Mouse (Mus musculus): Measurements from ENCODE around the gene Hdac7. TPM values are rescaled to one million over a fixed set of nuclear protein-coding genes. Genes with fewer than 3 reads are reported as not detected.

Gene Hdac7
- polyA plus RNA-seq, 1 experiment from 2014 or later, result 19.4 TPM

- Histone ChIP-seq H3K27me3 (ENCODE audit: control insufficient read depth, insufficient read depth, low read length) (no peaks in the 10 kb centered on the region), H3K9ac (ENCODE audit: low read depth, low read length) (no peak overlapping the region), H3K36me3 (ENCODE audit: control insufficient read depth, insufficient read depth, low read length) (no peaks in the 10 kb centered on the region), H3K4me2 (replicated peaks; ENCODE audit: low read depth, low read length) (no peak overlapping the region), H3K4me3 (ENCODE audit: low read depth, low read length) (no peak overlapping the region), H3K4me1 (replicated peaks; ENCODE audit: control insufficient read depth, insufficient read depth, low read length) (no peaks in the 10 kb centered on the region), H3K9me3 (ENCODE audit: control insufficient read depth, low read length) (no peaks in the 10 kb centered on the region), H3K27ac (ENCODE audit: low read depth, low read length) (no peak overlapping the region)
- 69% methylated on average over 8 of the region's 8 CpGs for WGBS
- ATAC-seq (ENCODE audit: low FRiP score) (no peak), DNase-seq (ENCODE audit: low spot score) (no peak)
Measured at GRCm38 (mm10) chr15:97864361-97865045, 20.2 kb upstream of the Hdac7 start.

GRCm38 (mm10) chr15:97863494-97863881 lies 19.2 kb upstream of the Hdac7 start:
- DNase-seq (ENCODE audit: low spot score) (no peak), ATAC-seq (ENCODE audit: low FRiP score) (no peak)
- H3K4me1 ChIP-seq (replicated peaks; ENCODE audit: control insufficient read depth, insufficient read depth, low read length), result no peaks in the 10 kb centered on the region
- no peak overlapping the region for H3K9ac ChIP-seq (ENCODE audit: low read depth, low read length)
- no peaks in the 10 kb centered on the region for H3K36me3 ChIP-seq (ENCODE audit: control insufficient read depth, insufficient read depth, low read length)
- no peaks in the 10 kb centered on the region for H3K9me3 ChIP-seq (ENCODE audit: control insufficient read depth, low read length)
- H3K4me2 ChIP-seq (replicated peaks; ENCODE audit: low read depth, low read length), result no peak overlapping the region
- 80% methylated on average over 18 of the region's 18 CpGs for WGBS
- no peak overlapping the region for H3K4me3 ChIP-seq (ENCODE audit: low read depth, low read length)
- no peak overlapping the region for H3K27ac ChIP-seq (ENCODE audit: low read depth, low read length)
- no peaks in the 10 kb centered on the region for H3K27me3 ChIP-seq (ENCODE audit: control insufficient read depth, insufficient read depth, low read length)

GRCm38 (mm10) chr15:97862881-97863493 lies 18.7 kb upstream of the Hdac7 start:
- 62% methylated on average over 14 of the region's 14 CpGs for WGBS
- H3K27ac ChIP-seq (ENCODE audit: low read depth, low read length), result no peak overlapping the region
- H3K4me3 ChIP-seq (ENCODE audit: low read depth, low read length), result no peak overlapping the region
- DNase-seq (ENCODE audit: low spot score) (no peak), ATAC-seq (ENCODE audit: low FRiP score) (no peak)
- H3K27me3 ChIP-seq (ENCODE audit: control insufficient read depth, insufficient read depth, low read length), result no peaks in the 10 kb centered on the region
- no peaks in the 10 kb centered on the region for H3K36me3 ChIP-seq (ENCODE audit: control insufficient read depth, insufficient read depth, low read length)
- no peak overlapping the region for H3K4me2 ChIP-seq (replicated peaks; ENCODE audit: low read depth, low read length)
- H3K4me1 ChIP-seq (replicated peaks; ENCODE audit: control insufficient read depth, insufficient read depth, low read length), result no peaks in the 10 kb centered on the region
- no peaks in the 10 kb centered on the region for H3K9me3 ChIP-seq (ENCODE audit: control insufficient read depth, low read length)
- H3K9ac ChIP-seq (ENCODE audit: low read depth, low read length), result no peak overlapping the region

- Histone ChIP-seq H3K27me3 (ENCODE audit: control insufficient read depth, insufficient read depth, low read length) (no peaks in the 10 kb centered on the region), H3K4me2 (replicated peaks; ENCODE audit: low read depth, low read length) (no peak overlapping the region), H3K9me3 (ENCODE audit: control insufficient read depth, low read length) (no peaks in the 10 kb centered on the region), H3K9ac (ENCODE audit: low read depth, low read length) (no peak overlapping the region), H3K4me3 (ENCODE audit: low read depth, low read length) (no peak overlapping the region), H3K27ac (ENCODE audit: low read depth, low read length) (no peak overlapping the region), H3K4me1 (replicated peaks; ENCODE audit: control insufficient read depth, insufficient read depth, low read length) (no peaks in the 10 kb centered on the region), H3K36me3 (ENCODE audit: control insufficient read depth, insufficient read depth, low read length) (no peaks in the 10 kb centered on the region)
- no peak for ATAC-seq (ENCODE audit: low FRiP score)
- 85% methylated on average over 3 of the region's 3 CpGs for WGBS
- DNase-seq (ENCODE audit: low spot score), result no peak
Measured at GRCm38 (mm10) chr15:97860353-97860752, 16.1 kb upstream of the Hdac7 start.

- no peak for ATAC-seq (ENCODE audit: low FRiP score)
- WGBS, result 87% methylated on average over 4 of the region's 4 CpGs
- H3K27me3 ChIP-seq (ENCODE audit: control insufficient read depth, insufficient read depth, low read length), result no peaks in the 10 kb centered on the region
Measured at GRCm38 (mm10) chr15:97858431-97858830, 14.1 kb upstream of the Hdac7 start.

GRCm38 (mm10) chr15:97854551-97854950 lies 10.2 kb upstream of the Hdac7 start:
- 70% methylated on average over 6 of the region's 6 CpGs for WGBS
- DNase-seq (ENCODE audit: low spot score), result no peak
- Histone ChIP-seq H3K27ac (ENCODE audit: low read depth, low read length) (no peak overlapping the region), H3K27me3 (ENCODE audit: control insufficient read depth, insufficient read depth, low read length) (no peaks in the 10 kb centered on the region), H3K4me2 (replicated peaks; ENCODE audit: low read depth, low read length) (no peak overlapping the region), H3K9ac (ENCODE audit: low read depth, low read length) (no peak overlapping the region), H3K4me1 (replicated peaks; ENCODE audit: control insufficient read depth, insufficient read depth, low read length) (no peaks in the 10 kb centered on the region), H3K4me3 (ENCODE audit: low read depth, low read length) (no peak overlapping the region), H3K36me3 (ENCODE audit: control insufficient read depth, insufficient read depth, low read length) (no peaks in the 10 kb centered on the region), H3K9me3 (ENCODE audit: control insufficient read depth, low read length) (no peaks in the 10 kb centered on the region)
- no peak for ATAC-seq (ENCODE audit: low FRiP score)

More at GRCm38 (mm10) chr15:97858431-97858830, 14.1 kb upstream of the Hdac7 start:
- H3K36me3 ChIP-seq (ENCODE audit: control insufficient read depth, insufficient read depth, low read length), result no peaks in the 10 kb centered on the region
- no peak overlapping the region for H3K4me2 ChIP-seq (replicated peaks; ENCODE audit: low read depth, low read length)
- H3K27ac ChIP-seq (ENCODE audit: low read depth, low read length), result no peak overlapping the region
- H3K9ac ChIP-seq (ENCODE audit: low read depth, low read length), result no peak overlapping the region
- DNase-seq (ENCODE audit: low spot score), result no peak
- H3K9me3 ChIP-seq (ENCODE audit: control insufficient read depth, low read length), result no peaks in the 10 kb centered on the region
- no peaks in the 10 kb centered on the region for H3K4me1 ChIP-seq (replicated peaks; ENCODE audit: control insufficient read depth, insufficient read depth, low read length)
- no peak overlapping the region for H3K4me3 ChIP-seq (ENCODE audit: low read depth, low read length)

- Histone ChIP-seq H3K4me1 (replicated peaks; ENCODE audit: control insufficient read depth, insufficient read depth, low read length) (no peaks in the 10 kb centered on the region), H3K4me3 (ENCODE audit: low read depth, low read length) (no peak overlapping the region), H3K27ac (ENCODE audit: low read depth, low read length) (no peak overlapping the region), H3K9ac (ENCODE audit: low read depth, low read length) (no peak overlapping the region), H3K36me3 (ENCODE audit: control insufficient read depth, insufficient read depth, low read length) (no peaks in the 10 kb centered on the region), H3K4me2 (replicated peaks; ENCODE audit: low read depth, low read length) (no peak overlapping the region), H3K27me3 (ENCODE audit: control insufficient read depth, insufficient read depth, low read length) (no peaks in the 10 kb centered on the region), H3K9me3 (ENCODE audit: control insufficient read depth, low read length) (no peaks in the 10 kb centered on the region)
- 54% methylated on average over 8 of the region's 8 CpGs for WGBS
- ATAC-seq (ENCODE audit: low FRiP score) (no peak), DNase-seq (ENCODE audit: low spot score) (no peak)
Measured at GRCm38 (mm10) chr15:97854059-97854458, 9.8 kb upstream of the Hdac7 start.

- Histone ChIP-seq H3K4me2 (replicated peaks; ENCODE audit: low read depth, low read length) (no peak overlapping the region), H3K4me3 (ENCODE audit: low read depth, low read length) (no peak overlapping the region), H3K9ac (ENCODE audit: low read depth, low read length) (no peak overlapping the region), H3K27me3 (ENCODE audit: control insufficient read depth, insufficient read depth, low read length) (no peaks in the 10 kb centered on the region), H3K4me1 (replicated peaks; ENCODE audit: control insufficient read depth, insufficient read depth, low read length) (no peaks in the 10 kb centered on the region), H3K9me3 (ENCODE audit: control insufficient read depth, low read length) (no peaks in the 10 kb centered on the region), H3K27ac (ENCODE audit: low read depth, low read length) (no peak overlapping the region), H3K36me3 (ENCODE audit: control insufficient read depth, insufficient read depth, low read length) (no peaks in the 10 kb centered on the region)
- WGBS, result 81% methylated on average over 3 of the region's 3 CpGs
- DNase-seq (ENCODE audit: low spot score) (no peak), ATAC-seq (ENCODE audit: low FRiP score) (no peak)
Measured at GRCm38 (mm10) chr15:97852291-97852690, 8.0 kb upstream of the Hdac7 start.

- no peak for ATAC-seq (ENCODE audit: low FRiP score)
- 82% methylated on average over 5 of the region's 5 CpGs for WGBS
- no peak overlapping the region for H3K4me3 ChIP-seq (ENCODE audit: low read depth, low read length)
- DNase-seq (ENCODE audit: low spot score), result no peak
- no peaks in the 10 kb centered on the region for H3K9me3 ChIP-seq (ENCODE audit: control insufficient read depth, low read length)
- no peak overlapping the region for H3K27ac ChIP-seq (ENCODE audit: low read depth, low read length)
- no peak overlapping the region for H3K4me2 ChIP-seq (replicated peaks; ENCODE audit: low read depth, low read length)
- H3K36me3 ChIP-seq (ENCODE audit: control insufficient read depth, insufficient read depth, low read length), result no peaks in the 10 kb centered on the region
- no peaks in the 10 kb centered on the region for H3K27me3 ChIP-seq (ENCODE audit: control insufficient read depth, insufficient read depth, low read length)
- H3K9ac ChIP-seq (ENCODE audit: low read depth, low read length), result no peak overlapping the region
- H3K4me1 ChIP-seq (replicated peaks; ENCODE audit: control insufficient read depth, insufficient read depth, low read length), result no peaks in the 10 kb centered on the region
Measured at GRCm38 (mm10) chr15:97851011-97851410, 6.7 kb upstream of the Hdac7 start.
